Mouse (Mus musculus) spleen, adult 2 months (tissue): ENCODE measurements around the gene Tmem170b. TPM values are rescaled to one million over a fixed set of nuclear protein-coding genes. Genes with fewer than 3 reads are reported as not detected.

Experiments
- DNase-seq, 2 experiments: peaks; one replicate each; pipeline versions ENCODE4 v3.0.0 to v3.0.0-alpha.2; 2012 to 2021; ENCODE audit warnings: low spot score in 2 of 2, low read depth in 1 of 2
- H3K27ac ChIP-seq: fragments of 200-500 bp; 2 replicates; pipeline ENCODE4 v1.5.1; 2012; ENCODE audit warnings: low read length, inconsistent platforms; ENCODE audit not compliant: insufficient read depth
- H3K27me3 ChIP-seq: fragments of 200-500 bp; 2 replicates; pipeline ENCODE4 v1.6.1; 2012; ENCODE audit warnings: mild to moderate bottlenecking, moderate library complexity, low read length, inconsistent platforms; ENCODE audit not compliant: control insufficient read depth, insufficient read depth
- H3K36me3 ChIP-seq: fragments of 200-500 bp; 2 replicates; pipeline ENCODE4 v1.6.1; 2012; ENCODE audit warnings: mild to moderate bottlenecking, low read length, inconsistent platforms; ENCODE audit not compliant: control insufficient read depth, insufficient read depth
- H3K4me1 ChIP-seq: fragments of 200-500 bp; 2 replicates; pipeline ENCODE4 v1.6.1; 2011; ENCODE audit warnings: inconsistent platforms; ENCODE audit not compliant: control insufficient read depth, insufficient read depth, insufficient read length
- H3K4me3 ChIP-seq: fragments of 200-500 bp; 2 replicates; pipeline ENCODE4 v1.5.1; 2011; ENCODE audit warnings: mild to moderate bottlenecking, inconsistent platforms; ENCODE audit not compliant: insufficient read depth, insufficient read length; ENCODE audit errors: extremely low read depth
- CTCF ChIP-seq: fragments of 200-500 bp; IDR thresholded peaks from 2 replicates; pipeline ENCODE4 v1.5.1; 2011; ENCODE audit warnings: mild to moderate bottlenecking, inconsistent platforms; ENCODE audit not compliant: insufficient read depth, insufficient read length, insufficient replicate concordance; ENCODE audit errors: extremely low read depth
- POLR2A ChIP-seq: fragments of 200-500 bp; IDR thresholded peaks from 2 replicates; pipeline ENCODE4 v1.6.1; 2011; ENCODE audit warnings: low read depth, low read length, inconsistent platforms
- WGBS: fragments of 180-500 bp; shearing (Covaris S2); methylation state at CpG from one replicate; pipeline ENCODE4 v1.1.7; 2018; 5-methylcytosine and 5-hydroxymethylcytosine counted together
- polyA plus RNA-seq: library from polyadenylated mRNA; depleted of rRNA; stranded (reverse); fragments of >200 nt; gene quantifications from 2 replicates; pipeline ENCODE4 v1.2.3, GENCODE M21; 2012; rRNA removed

Tmem170b gene
- polyA plus RNA-seq, result 6.0 and 7.5 TPM in 2 replicates

DNA sequence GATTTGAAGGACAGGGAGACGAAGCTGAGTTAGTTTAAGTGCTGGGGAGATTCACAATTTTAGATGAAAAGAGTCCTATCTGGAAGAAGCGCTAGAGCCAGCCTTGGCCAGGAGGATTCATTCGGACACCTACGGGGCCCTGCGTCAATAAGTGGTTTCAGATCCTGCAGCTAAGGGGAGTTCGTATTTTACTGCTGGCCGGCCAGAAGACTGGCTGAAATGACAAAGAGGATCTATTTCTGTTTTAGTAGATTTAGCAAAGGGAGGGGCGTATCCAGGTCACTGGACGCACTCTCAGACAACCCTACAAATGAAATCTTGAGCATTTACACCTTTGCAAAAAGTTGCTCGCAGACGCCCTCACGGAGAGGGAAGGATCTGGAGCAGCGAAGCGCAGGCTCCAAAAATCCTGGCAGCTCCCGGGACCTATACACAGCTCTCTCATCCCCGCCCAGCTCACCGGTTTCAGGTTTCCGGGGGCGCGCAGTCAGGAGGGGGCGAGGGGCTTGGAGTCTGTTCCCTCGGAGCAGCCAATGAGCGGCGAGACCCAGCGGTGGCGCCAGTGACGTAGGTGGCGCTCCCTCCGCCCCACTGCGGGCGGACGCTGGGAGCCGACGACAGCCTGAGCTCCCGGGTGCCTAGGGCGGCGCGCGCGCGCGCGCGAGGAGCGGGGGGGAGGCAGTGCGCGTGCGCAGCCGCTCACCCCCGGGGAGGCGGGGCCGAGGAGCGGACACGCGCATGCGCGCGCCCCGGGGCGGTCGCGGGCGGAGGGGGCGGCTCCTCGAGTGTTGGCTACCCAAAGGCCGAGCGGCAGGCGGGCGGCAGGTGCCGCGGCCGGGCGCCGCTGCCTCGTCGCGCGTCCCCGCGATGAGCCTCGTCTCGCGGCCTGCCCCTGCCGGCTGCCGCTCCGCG lies at the start of gene Tmem170b:
Tmem170b (plus strand) TSS at position 809 of the 912 bp plus-strand sequence.
- under 1% methylated on average over 64 of the region's 87 CpGs for WGBS
- Histone ChIP-seq H3K4me1 (peaks cover 10% of the 10 kb centered on the region), H3K27ac (peak within 1 kb of the TSS; percentile 82), H3K36me3 (no peaks in the 10 kb centered on the region), H3K27me3 (peaks cover 2% of the 10 kb centered on the region; the same call in 1 of the 2 replicates), H3K4me3 (peak within 1 kb of the TSS; percentile 82)
- peak; percentile 90 to 96 for DNase-seq
- peak; percentile 62 for TF ChIP-seq POLR2A
- TF ChIP-seq CTCF, result no peak

DNA sequence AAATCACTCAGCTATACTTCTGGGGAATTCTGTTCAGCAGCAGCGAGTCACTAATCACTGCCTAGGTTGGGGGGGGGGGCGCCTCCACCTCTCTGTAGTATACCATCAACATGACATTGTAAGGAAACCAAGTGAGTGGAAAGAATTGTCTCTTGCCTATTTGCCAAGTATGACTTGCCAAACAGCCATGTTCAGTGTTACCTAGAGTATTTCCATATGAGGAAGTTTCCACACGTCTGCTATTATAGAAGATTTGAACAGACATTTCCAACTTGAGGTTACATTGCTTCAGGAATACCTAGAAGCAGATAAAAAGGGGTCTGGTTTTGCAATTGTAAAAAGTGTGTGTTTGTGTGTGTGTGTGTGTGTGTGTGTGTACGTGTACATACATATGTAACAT lies 44.7 kb upstream of the Tmem170b start:
- 85% methylated on average over 4 of the region's 4 CpGs for WGBS

DNA sequence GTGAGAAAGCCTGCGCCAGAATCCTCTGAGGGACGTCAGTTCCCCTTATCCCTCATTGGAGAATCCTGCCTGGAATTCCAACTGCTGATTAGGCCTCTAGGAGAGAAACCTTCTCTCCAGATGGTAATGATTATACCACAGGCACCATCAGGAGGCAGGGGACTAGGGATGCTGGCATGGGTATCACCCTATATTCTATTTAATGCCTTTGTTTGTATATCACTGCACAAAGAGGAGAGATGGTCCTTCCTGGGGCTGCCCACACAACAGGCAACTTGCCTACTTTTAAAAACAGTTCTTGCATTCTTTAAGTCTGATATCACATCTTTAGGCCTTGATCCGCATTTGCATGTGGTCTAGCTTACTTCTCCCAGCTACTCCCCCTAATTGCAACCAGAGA lies 37.3 kb upstream of the Tmem170b start:
- Histone ChIP-seq H3K27ac (no peak overlapping the region), H3K27me3 (no peaks in the 10 kb centered on the region), H3K4me1 (peaks cover 3% of the 10 kb centered on the region; the same call in 1 of the 2 replicates), H3K4me3 (no peak overlapping the region), H3K36me3 (no peaks in the 10 kb centered on the region)
- no peak for TF ChIP-seq POLR2A
- no peak for DNase-seq
- WGBS, result 93% methylated on average over 3 of the region's 3 CpGs

More for the DNA sequence above, 44.7 kb upstream of the Tmem170b start:
- DNase-seq, result no peak
- no peak overlapping the region for H3K27ac ChIP-seq
- no peak overlapping the region for H3K4me3 ChIP-seq
- no peaks in the 10 kb centered on the region for H3K4me1 ChIP-seq
- TF ChIP-seq POLR2A (no peak), CTCF (no peak)
- H3K36me3 ChIP-seq, result no peaks in the 10 kb centered on the region
- H3K27me3 ChIP-seq, result no peaks in the 10 kb centered on the region

DNA sequence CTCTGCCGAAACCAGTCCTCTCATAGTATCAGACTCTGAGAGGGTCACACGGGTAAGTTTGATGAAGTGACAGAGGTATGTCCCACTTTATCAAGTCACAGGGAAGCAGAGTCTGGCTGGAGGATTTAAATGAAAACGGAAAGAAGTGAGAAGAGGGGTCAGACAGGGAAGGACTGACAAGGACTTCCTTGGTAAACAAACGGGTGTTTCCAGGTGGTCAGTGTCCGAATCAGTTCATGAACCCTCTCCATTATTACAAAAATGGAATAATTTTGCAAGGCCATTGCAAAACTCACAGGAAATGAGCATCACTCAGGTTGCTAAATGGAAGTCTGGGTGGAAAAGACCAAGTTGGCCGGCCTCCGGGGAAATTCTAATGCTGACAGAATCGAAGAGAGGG lies 36.8 kb upstream of the Tmem170b start:
- Histone ChIP-seq H3K27ac (no peak overlapping the region), H3K27me3 (no peaks in the 10 kb centered on the region), H3K4me3 (no peak overlapping the region), H3K4me1 (peaks cover 3% of the 10 kb centered on the region; the same call in 1 of the 2 replicates), H3K36me3 (no peaks in the 10 kb centered on the region)
- WGBS, result 86% methylated on average over 8 of the region's 8 CpGs
- TF ChIP-seq CTCF, result no peak
- TF ChIP-seq POLR2A, result no peak
- no peak for DNase-seq

DNA sequence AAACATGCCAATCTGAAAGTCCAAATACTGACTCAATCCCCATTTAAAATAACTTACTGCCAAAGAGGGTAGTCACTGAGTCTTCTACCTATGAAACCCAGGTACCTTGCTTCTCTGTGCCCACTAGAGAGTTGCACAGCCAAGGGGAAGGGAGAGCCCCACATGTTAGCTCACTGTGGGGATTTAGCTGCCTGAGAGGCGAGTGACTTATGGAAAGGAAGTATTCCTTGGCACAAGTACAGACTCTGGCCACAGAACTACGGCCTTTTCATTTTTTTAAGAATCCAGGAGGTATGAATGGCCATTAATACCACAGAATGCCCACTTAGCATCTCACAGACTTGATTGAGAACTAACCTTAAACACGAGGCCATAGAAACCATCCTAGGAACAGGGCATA lies 35.9 kb upstream of the Tmem170b start:
- H3K27me3 ChIP-seq, result no peaks in the 10 kb centered on the region
- TF ChIP-seq CTCF (no peak), POLR2A (no peak)
- peaks cover 3% of the 10 kb centered on the region; the same call in 1 of the 2 replicates for H3K4me1 ChIP-seq
- no peak for DNase-seq
- WGBS, result 75% methylated on average over 3 of the region's 3 CpGs
- no peak overlapping the region for H3K27ac ChIP-seq
- H3K4me3 ChIP-seq, result no peak overlapping the region
- H3K36me3 ChIP-seq, result no peaks in the 10 kb centered on the region

DNA sequence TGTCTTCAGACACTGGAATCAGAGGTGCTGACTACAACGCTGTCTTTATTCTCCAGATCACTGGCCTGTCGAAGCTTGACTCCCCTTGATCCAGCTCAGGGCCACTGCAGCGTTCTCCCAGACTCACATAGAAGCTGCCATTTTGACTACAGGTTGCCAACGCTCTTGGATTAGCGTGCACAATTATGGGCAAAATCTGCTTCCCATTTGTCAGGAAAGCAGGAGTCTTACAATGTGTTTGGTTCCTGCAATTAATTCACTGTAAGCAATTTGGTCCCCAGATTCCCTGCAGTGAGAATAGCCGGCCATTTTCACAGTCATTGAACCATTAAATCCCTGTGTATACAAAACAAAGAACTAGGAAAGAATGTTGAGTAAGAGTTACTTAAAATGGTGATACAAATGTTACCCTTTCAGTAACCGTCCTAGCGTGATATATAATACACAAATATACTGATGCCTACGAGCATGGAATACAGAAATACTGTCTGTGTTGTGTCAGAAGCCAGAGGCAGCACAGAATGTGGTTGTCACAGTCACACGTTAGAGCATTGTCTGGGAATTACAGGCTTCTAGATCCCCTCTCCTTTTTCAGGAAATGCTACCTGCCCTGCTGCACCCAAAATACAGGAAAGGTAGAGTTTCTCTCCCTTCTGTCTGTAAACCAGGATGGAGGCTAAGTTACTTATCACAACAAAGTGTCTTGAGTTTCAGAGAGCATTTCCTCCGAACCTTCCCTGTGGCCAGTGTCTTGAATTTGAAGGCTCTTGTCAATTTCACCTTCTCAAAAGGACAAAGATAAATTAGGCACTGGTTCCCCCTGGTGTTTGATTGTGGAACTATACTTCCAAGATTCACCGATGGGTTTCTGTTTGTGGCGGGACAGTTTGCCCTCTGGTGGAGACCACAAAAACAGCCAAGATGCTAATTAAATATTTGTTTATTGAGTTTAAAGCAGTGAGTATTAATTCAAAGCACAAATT lies 34.0 kb upstream of the Tmem170b start:
- H3K4me1 ChIP-seq, result peaks cover 3% of the 10 kb centered on the region; the same call in 1 of the 2 replicates
- no peak overlapping the region for H3K4me3 ChIP-seq
- H3K27ac ChIP-seq, result no peak overlapping the region
- no peaks in the 10 kb centered on the region for H3K27me3 ChIP-seq
- WGBS, result 68% methylated on average over 13 of the region's 13 CpGs
- TF ChIP-seq POLR2A (no peak), CTCF (peak; percentile 71; the same call in 1 of the 2 replicates)
- peak; percentile 76 to 85 for DNase-seq
- no peaks in the 10 kb centered on the region for H3K36me3 ChIP-seq
